Mouse (Mus musculus) lung, embryonic 16.5 days (tissue): ENCODE measurements around the gene Hepacam. TPM values are rescaled to one million over a fixed set of nuclear protein-coding genes. Genes with fewer than 3 reads are reported as not detected.

Experiments
- polyA plus RNA-seq: library from polyadenylated mRNA; unstranded; fragments of >200 nt; fragmentation: Nextera tagmentation; extraction: Ambion mirVana; gene quantifications from 2 replicates; pipeline ENCODE4 v1.2.1, GENCODE M21; 2015

The Hepacam gene
- polyA plus RNA-seq, 1 experiment from 2014 or later: 0.35 TPM

Other genes with a start within 250 kb of the Hepacam start
- gene Pknox2, start 219.9 kb upstream of the Hepacam start, polyA plus RNA-seq: 11.7 and 12.8 TPM in 2 replicates
- 13.4 TPM in 2 replicates for gene Tmem218, start 159.1 kb upstream of the Hepacam start, polyA plus RNA-seq
- gene Slc37a2, start 111.6 kb upstream of the Hepacam start, polyA plus RNA-seq: 2.0 and 2.4 TPM in 2 replicates
- gene Ccdc15, start 18.9 kb upstream of the Hepacam start, polyA plus RNA-seq: 7.6 TPM in 2 replicates
- gene Robo4, start 34.5 kb downstream of the Hepacam start, polyA plus RNA-seq: 24.7 and 29.8 TPM in 2 replicates
- 0.15 and 0.19 TPM in 2 replicates for gene Robo3, start 65.9 kb downstream of the Hepacam start, polyA plus RNA-seq
- gene Msantd2, start 122.0 kb downstream of the Hepacam start, polyA plus RNA-seq: 22.0 and 25.0 TPM in 2 replicates
- 184 and 194 TPM in 2 replicates for gene Esam, start 160.7 kb downstream of the Hepacam start, polyA plus RNA-seq
- 40.2 and 46.8 TPM in 2 replicates for gene Vsig2, start 171.9 kb downstream of the Hepacam start, polyA plus RNA-seq
- gene Nrgn, start 185.6 kb downstream of the Hepacam start, polyA plus RNA-seq: 4.7 and 9.0 TPM in 2 replicates
- 14.9 and 15.3 TPM in 2 replicates for gene Siae, start 188.3 kb downstream of the Hepacam start, polyA plus RNA-seq
- 11.8 and 13.8 TPM in 2 replicates for gene Spa17, start 246.4 kb downstream of the Hepacam start, polyA plus RNA-seq